Mouse (Mus musculus): ENCODE measurements around the gene Gnl1. TPM values are rescaled to one million over a fixed set of nuclear protein-coding genes. Genes with fewer than 3 reads are reported as not detected.
A peak's percentile ranks its signal among the peaks of the same experiment; 100 is the strongest.
"Not testable (repeated sequence)": the region's sequence is repeated elsewhere in the genome, so short reads cannot be mapped to it uniquely, and the experiment has no call there.

Gene Gnl1
- polyA plus RNA-seq, 1 experiment from 2014 or later, result 50.5 TPM

GRCm38 (mm10) chr17:36021309-36021708 lies 41.7 kb downstream of the Gnl1 start:
- Histone ChIP-seq H3K36me3 (no peaks in the 10 kb centered on the region), H3K9me3 (no peaks in the 10 kb centered on the region; the same call in 1 of the 2 replicates), H3K4me1 (replicated peaks) (peaks cover 24% of the 10 kb centered on the region), H3K4me3 (no peak overlapping the region), H3K27ac (no peak overlapping the region), H3K27me3 (ENCODE audit: insufficient read depth, poor library complexity, severe bottlenecking) (no peaks in the 10 kb centered on the region)
- no peak for DNase-seq (ENCODE audit: low spot score)
- 98% methylated on average over 1 of the region's 1 CpGs for WGBS

GRCm38 (mm10) chr17:36022098-36022497 lies 42.4 kb downstream of the Gnl1 start:
- no peak overlapping the region for H3K27ac ChIP-seq
- H3K4me3 ChIP-seq, result no peak overlapping the region
- 93% methylated on average over 9 of the region's 9 CpGs for WGBS
- H3K36me3 ChIP-seq, result no peaks in the 10 kb centered on the region
- H3K4me1 ChIP-seq (replicated peaks), result peaks cover 25% of the 10 kb centered on the region
- no peaks in the 10 kb centered on the region; the same call in 1 of the 2 replicates for H3K9me3 ChIP-seq
- DNase-seq (ENCODE audit: low spot score), result no peak
- no peaks in the 10 kb centered on the region for H3K27me3 ChIP-seq (ENCODE audit: insufficient read depth, poor library complexity, severe bottlenecking)

GRCm38 (mm10) chr17:36022922-36023321 lies 43.3 kb downstream of the Gnl1 start:
- WGBS, result 92% methylated on average over 6 of the region's 6 CpGs
- H3K4me3 ChIP-seq, result no peak overlapping the region

GRCm38 (mm10) chr17:36023710-36024654 lies 44.3 kb downstream of the Gnl1 start:
- WGBS, result 70% methylated on average over 9 of the region's 9 CpGs
- Histone ChIP-seq H3K9me3 (no peaks in the 10 kb centered on the region; the same call in 1 of the 2 replicates), H3K27ac (no peak overlapping the region), H3K27me3 (ENCODE audit: insufficient read depth, poor library complexity, severe bottlenecking) (no peaks in the 10 kb centered on the region), H3K4me3 (no peak overlapping the region), H3K36me3 (no peaks in the 10 kb centered on the region), H3K4me1 (replicated peaks) (peaks cover 25% of the 10 kb centered on the region)
- no peak for DNase-seq (ENCODE audit: low spot score)

More at GRCm38 (mm10) chr17:36022922-36023321, 43.3 kb downstream of the Gnl1 start:
- no peak for DNase-seq (ENCODE audit: low spot score)
- no peak overlapping the region for H3K27ac ChIP-seq
- H3K27me3 ChIP-seq (ENCODE audit: insufficient read depth, poor library complexity, severe bottlenecking), result no peaks in the 10 kb centered on the region
- H3K4me1 ChIP-seq (replicated peaks), result peaks cover 25% of the 10 kb centered on the region
- H3K9me3 ChIP-seq, result no peaks in the 10 kb centered on the region; the same call in 1 of the 2 replicates
- H3K36me3 ChIP-seq, result no peaks in the 10 kb centered on the region

GRCm38 (mm10) chr17:36025197-36025596 lies 45.5 kb downstream of the Gnl1 start:
- WGBS, result 59% methylated on average over 5 of the region's 5 CpGs

GRCm38 (mm10) chr17:36025901-36026300 lies 46.2 kb downstream of the Gnl1 start:
- H3K9me3 ChIP-seq, result no peaks in the 10 kb centered on the region
- H3K36me3 ChIP-seq, result no peaks in the 10 kb centered on the region
- no peak overlapping the region for H3K4me3 ChIP-seq
- H3K4me1 ChIP-seq (replicated peaks), result peaks cover 15% of the 10 kb centered on the region
- H3K27me3 ChIP-seq (ENCODE audit: insufficient read depth, poor library complexity, severe bottlenecking), result no peaks in the 10 kb centered on the region
- 66% methylated on average over 4 of the region's 4 CpGs for WGBS
- H3K27ac ChIP-seq, result no peak overlapping the region
- peak; percentile 20 for DNase-seq (ENCODE audit: low spot score)

More at GRCm38 (mm10) chr17:36025197-36025596, 45.5 kb downstream of the Gnl1 start:
- no peak for DNase-seq (ENCODE audit: low spot score)
- H3K4me3 ChIP-seq, result no peak overlapping the region
- no peak overlapping the region for H3K27ac ChIP-seq
- peaks cover 22% of the 10 kb centered on the region for H3K4me1 ChIP-seq (replicated peaks)
- H3K36me3 ChIP-seq, result no peaks in the 10 kb centered on the region
- no peaks in the 10 kb centered on the region for H3K27me3 ChIP-seq (ENCODE audit: insufficient read depth, poor library complexity, severe bottlenecking)
- no peaks in the 10 kb centered on the region; the same call in 1 of the 2 replicates for H3K9me3 ChIP-seq

- H3K4me1 ChIP-seq (replicated peaks), result peaks cover 19% of the 10 kb centered on the region
- H3K36me3 ChIP-seq, result no peaks in the 10 kb centered on the region
- peaks cover 10% of the 10 kb centered on the region for H3K27me3 ChIP-seq (ENCODE audit: insufficient read depth, poor library complexity, severe bottlenecking)
- H3K27ac ChIP-seq, result no peak overlapping the region
- H3K4me3 ChIP-seq, result no peak overlapping the region
- 93% methylated on average over 4 of the region's 4 CpGs for WGBS
- no peaks in the 10 kb centered on the region for H3K9me3 ChIP-seq
- no peak for DNase-seq (ENCODE audit: low spot score)
Observed at GRCm38 (mm10) chr17:36027663-36028062, 48.0 kb downstream of the Gnl1 start.

GRCm38 (mm10) chr17:36028879-36029619 lies 49.4 kb downstream of the Gnl1 start:
- H3K9me3 ChIP-seq, result no peaks in the 10 kb centered on the region
- 78% methylated on average over 7 of the region's 7 CpGs for WGBS

GRCm38 (mm10) chr17:36030046-36030702 lies 50.5 kb downstream of the Gnl1 start:
- peaks cover 18% of the 10 kb centered on the region for H3K4me1 ChIP-seq (replicated peaks)
- 86% methylated on average over 4 of the region's 4 CpGs for WGBS
- not testable (repeated sequence) for H3K36me3 ChIP-seq; H3K9me3 ChIP-seq; H3K4me3 ChIP-seq; DNase-seq (ENCODE audit: low spot score); H3K27ac ChIP-seq; H3K27me3 ChIP-seq (ENCODE audit: insufficient read depth, poor library complexity, severe bottlenecking)

More at GRCm38 (mm10) chr17:36028879-36029619, 49.4 kb downstream of the Gnl1 start:
- no peak overlapping the region for H3K27ac ChIP-seq
- H3K4me1 ChIP-seq (replicated peaks), result peaks cover 19% of the 10 kb centered on the region
- DNase-seq (ENCODE audit: low spot score), result no peak
- peaks cover 10% of the 10 kb centered on the region for H3K27me3 ChIP-seq (ENCODE audit: insufficient read depth, poor library complexity, severe bottlenecking)
- H3K4me3 ChIP-seq, result no peak overlapping the region
- no peaks in the 10 kb centered on the region for H3K36me3 ChIP-seq

- H3K27ac ChIP-seq; H3K9me3 ChIP-seq; H3K27me3 ChIP-seq (ENCODE audit: insufficient read depth, poor library complexity, severe bottlenecking); H3K36me3 ChIP-seq; DNase-seq (ENCODE audit: low spot score): not testable (repeated sequence)
- peaks cover 14% of the 10 kb centered on the region for H3K4me1 ChIP-seq (replicated peaks)
- 38% methylated on average over 8 of the region's 8 CpGs for WGBS
- H3K4me3 ChIP-seq, result peak overlapping the region; percentile 59
Observed at GRCm38 (mm10) chr17:36030703-36031582, 51.3 kb downstream of the Gnl1 start.

GRCm38 (mm10) chr17:36031583-36032331 lies 52.1 kb downstream of the Gnl1 start:
- H3K27ac ChIP-seq, result peak overlapping the region; percentile 73
- H3K27me3 ChIP-seq (ENCODE audit: insufficient read depth, poor library complexity, severe bottlenecking); H3K4me1 ChIP-seq (replicated peaks); H3K9me3 ChIP-seq; H3K36me3 ChIP-seq: not testable (repeated sequence)
- peak; percentile 45 for DNase-seq (ENCODE audit: low spot score)
- peak overlapping the region; percentile 59 for H3K4me3 ChIP-seq
- 1% methylated on average over 40 of the region's 40 CpGs for WGBS
